Mouse (Mus musculus): Measurements from ENCODE around the gene 9430015G10Rik. TPM values are rescaled to one million over a fixed set of nuclear protein-coding genes. Genes with fewer than 3 reads are reported as not detected.
"Not testable (repeated sequence)": the region's sequence is repeated elsewhere in the genome, so short reads cannot be mapped to it uniquely, and the experiment has no call there.

The 9430015G10Rik gene
- polyA plus RNA-seq, 1 experiment, result 38.4 TPM

DNA sequence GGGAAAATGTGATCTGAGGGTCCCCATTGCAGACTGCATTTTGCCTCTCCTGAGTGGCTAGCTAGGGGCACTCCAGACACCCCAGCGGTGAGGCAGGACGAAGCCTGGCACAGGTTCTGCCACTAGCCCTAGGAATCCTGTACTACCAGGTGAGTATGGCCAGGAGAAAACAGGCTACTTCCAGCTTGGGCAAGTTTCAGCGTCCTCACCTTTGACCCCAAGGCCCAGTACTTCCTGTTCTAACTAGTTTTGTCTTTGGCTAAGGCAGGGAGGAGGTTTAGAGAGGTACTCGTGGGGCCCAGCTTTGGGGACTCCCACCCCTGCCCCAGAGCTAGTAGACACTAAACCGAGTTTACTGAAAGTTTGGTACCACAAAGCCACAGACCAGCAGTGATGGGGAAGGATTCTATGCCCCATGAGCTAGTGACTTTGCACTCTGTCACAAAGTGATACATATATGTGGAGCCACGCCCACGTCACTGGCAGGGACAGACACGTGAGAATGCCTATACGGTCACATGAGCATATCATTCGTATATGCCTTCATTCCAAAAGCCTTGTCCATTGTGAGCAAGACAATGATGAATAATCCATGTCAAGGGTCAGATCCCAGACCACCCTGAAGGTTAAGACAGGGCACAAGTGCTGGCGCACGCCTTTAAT lies 24.3 kb downstream of the 9430015G10Rik start:
- H3K36me3 ChIP-seq (ENCODE audit: control insufficient read depth, insufficient read depth, low read length), result no peaks in the 10 kb centered on the region
- TF ChIP-seq POLR2A (IDR thresholded peaks at IDR 0.05; ENCODE audit: low read depth, low read length), result no peak
- no peak for TF ChIP-seq CTCF (IDR thresholded peaks at IDR 0.05; ENCODE audit: extremely low read depth, insufficient read depth, insufficient read length, insufficient replicate concordance)
- no peak for DNase-seq (ENCODE audit: low read depth in 1 of 2, low spot score in 2 of 2)
- H3K27ac ChIP-seq (ENCODE audit: insufficient read depth, low read length), result no peak overlapping the region
- no peaks in the 10 kb centered on the region for H3K4me1 ChIP-seq (ENCODE audit: control insufficient read depth, insufficient read depth, insufficient read length)
- H3K4me3 ChIP-seq (ENCODE audit: extremely low read depth, insufficient read depth, insufficient read length), result no peak overlapping the region
- no peaks in the 10 kb centered on the region for H3K27me3 ChIP-seq (ENCODE audit: control insufficient read depth, insufficient read depth, low read length)
- WGBS, result 60% methylated on average over 12 of the region's 12 CpGs

DNA sequence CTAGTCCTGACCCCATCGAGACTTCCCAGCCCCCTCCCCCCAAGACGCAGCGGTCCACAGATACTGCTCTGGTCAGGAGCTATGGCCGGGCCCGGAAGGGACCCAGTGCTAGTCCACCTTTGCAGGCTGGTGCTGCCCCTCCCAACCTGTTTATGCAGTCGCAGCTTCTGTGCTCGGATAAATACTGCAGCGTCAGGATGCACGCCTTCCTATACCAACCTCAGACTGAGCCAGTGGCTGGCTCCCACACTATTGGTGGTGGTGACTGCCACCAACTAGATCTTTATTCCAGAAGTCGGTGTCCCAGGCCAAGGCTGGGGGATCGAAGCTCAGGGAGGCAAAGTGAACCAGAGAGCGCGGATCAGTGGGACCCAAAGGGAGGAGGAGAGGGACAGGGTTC lies 25.3 kb downstream of the 9430015G10Rik start:
- H3K27me3 ChIP-seq (ENCODE audit: control insufficient read depth, insufficient read depth, low read length), result no peaks in the 10 kb centered on the region
- 95% methylated on average over 13 of the region's 13 CpGs for WGBS
- H3K4me1 ChIP-seq (ENCODE audit: control insufficient read depth, insufficient read depth, insufficient read length), result no peaks in the 10 kb centered on the region
- TF ChIP-seq POLR2A (IDR thresholded peaks at IDR 0.05; ENCODE audit: low read depth, low read length) (no peak), CTCF (IDR thresholded peaks at IDR 0.05; ENCODE audit: extremely low read depth, insufficient read depth, insufficient read length, insufficient replicate concordance) (no peak)
- no peak overlapping the region for H3K27ac ChIP-seq (ENCODE audit: insufficient read depth, low read length)
- no peak for DNase-seq (ENCODE audit: low read depth in 1 of 2, low spot score in 2 of 2)
- no peaks in the 10 kb centered on the region for H3K36me3 ChIP-seq (ENCODE audit: control insufficient read depth, insufficient read depth, low read length)
- no peak overlapping the region for H3K4me3 ChIP-seq (ENCODE audit: extremely low read depth, insufficient read depth, insufficient read length)

DNA sequence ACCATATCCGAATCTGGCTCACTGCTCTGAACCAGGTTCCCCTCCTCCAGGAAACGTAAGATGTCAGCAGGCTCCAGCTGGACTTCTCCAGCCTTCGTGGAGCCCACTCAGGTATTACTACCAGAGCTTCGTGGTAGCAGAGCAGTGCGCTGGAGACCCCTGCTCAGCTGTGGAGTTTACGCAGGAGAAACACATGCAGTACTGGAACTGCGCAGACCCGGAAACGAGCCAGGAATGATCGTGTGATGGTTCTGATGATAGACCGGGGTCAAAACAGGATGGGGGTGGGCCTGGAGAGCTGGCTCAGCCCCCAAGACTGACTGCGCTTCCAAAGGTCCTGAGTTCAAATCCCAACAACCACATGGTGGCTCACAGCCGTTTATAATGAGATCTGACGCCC lies 26.0 kb downstream of the 9430015G10Rik start:
- Histone ChIP-seq H3K36me3 (ENCODE audit: control insufficient read depth, insufficient read depth, low read length) (no peaks in the 10 kb centered on the region), H3K4me1 (ENCODE audit: control insufficient read depth, insufficient read depth, insufficient read length) (no peaks in the 10 kb centered on the region), H3K27me3 (ENCODE audit: control insufficient read depth, insufficient read depth, low read length) (no peaks in the 10 kb centered on the region), H3K4me3 (ENCODE audit: extremely low read depth, insufficient read depth, insufficient read length) (no peak overlapping the region), H3K27ac (ENCODE audit: insufficient read depth, low read length) (no peak overlapping the region)
- no peak for DNase-seq (ENCODE audit: low read depth in 1 of 2, low spot score in 2 of 2)
- 93% methylated on average over 14 of the region's 14 CpGs for WGBS
- TF ChIP-seq POLR2A (IDR thresholded peaks at IDR 0.05; ENCODE audit: low read depth, low read length) (no peak), CTCF (IDR thresholded peaks at IDR 0.05; ENCODE audit: extremely low read depth, insufficient read depth, insufficient read length, insufficient replicate concordance) (no peak)

GRCm38 (mm10) chr4:156136285-156137100 lies 26.7 kb downstream of the 9430015G10Rik start:
- no peaks in the 10 kb centered on the region for H3K27me3 ChIP-seq (ENCODE audit: control insufficient read depth, insufficient read depth, low read length)
- H3K4me1 ChIP-seq (ENCODE audit: control insufficient read depth, insufficient read depth, insufficient read length), result no peaks in the 10 kb centered on the region
- no peak overlapping the region for H3K27ac ChIP-seq (ENCODE audit: insufficient read depth, low read length)
- H3K4me3 ChIP-seq (ENCODE audit: extremely low read depth, insufficient read depth, insufficient read length), result no peak overlapping the region
- TF ChIP-seq CTCF (IDR thresholded peaks at IDR 0.05; ENCODE audit: extremely low read depth, insufficient read depth, insufficient read length, insufficient replicate concordance), result no peak
- no peak for TF ChIP-seq POLR2A (IDR thresholded peaks at IDR 0.05; ENCODE audit: low read depth, low read length)
- no peaks in the 10 kb centered on the region for H3K36me3 ChIP-seq (ENCODE audit: control insufficient read depth, insufficient read depth, low read length)
- 92% methylated on average over 30 of the region's 30 CpGs for WGBS
- no peak for DNase-seq (ENCODE audit: low read depth in 1 of 2, low spot score in 2 of 2)

DNA sequence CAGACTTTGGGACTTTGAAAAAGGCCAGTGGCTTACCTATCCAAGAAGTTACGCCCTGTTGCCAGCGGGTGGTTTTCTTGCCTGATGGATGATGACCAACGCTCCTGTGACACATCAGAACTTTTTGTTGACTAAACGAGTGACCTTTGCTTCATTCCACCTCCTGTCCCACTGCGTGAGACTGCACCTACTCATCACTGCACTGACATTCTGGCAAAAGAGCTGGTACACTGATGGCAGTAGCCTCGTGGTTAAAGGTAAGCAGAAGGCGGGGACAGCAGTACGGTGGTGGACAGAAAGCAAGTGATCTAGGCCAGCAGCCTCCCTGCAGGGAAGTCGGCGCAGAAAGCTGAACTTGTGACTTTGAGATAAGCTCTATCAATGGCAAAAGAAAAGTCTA lies 41.1 kb downstream of the 9430015G10Rik start:
- H3K36me3 ChIP-seq (ENCODE audit: control insufficient read depth, insufficient read depth, low read length); H3K27ac ChIP-seq (ENCODE audit: insufficient read depth, low read length); H3K27me3 ChIP-seq (ENCODE audit: control insufficient read depth, insufficient read depth, low read length); H3K4me1 ChIP-seq (ENCODE audit: control insufficient read depth, insufficient read depth, insufficient read length); H3K4me3 ChIP-seq (ENCODE audit: extremely low read depth, insufficient read depth, insufficient read length); DNase-seq (ENCODE audit: low read depth in 1 of 2, low spot score in 2 of 2): not testable (repeated sequence)
- 84% methylated on average over 10 of the region's 10 CpGs for WGBS

- no peak for DNase-seq (ENCODE audit: low read depth in 1 of 2, low spot score in 2 of 2)
- Histone ChIP-seq H3K27ac (ENCODE audit: insufficient read depth, low read length) (no peak overlapping the region), H3K4me1 (ENCODE audit: control insufficient read depth, insufficient read depth, insufficient read length) (no peaks in the 10 kb centered on the region), H3K36me3 (ENCODE audit: control insufficient read depth, insufficient read depth, low read length) (no peaks in the 10 kb centered on the region), H3K4me3 (ENCODE audit: extremely low read depth, insufficient read depth, insufficient read length) (no peak overlapping the region), H3K27me3 (ENCODE audit: control insufficient read depth, insufficient read depth, low read length) (no peaks in the 10 kb centered on the region)
- no peak for TF ChIP-seq POLR2A (IDR thresholded peaks at IDR 0.05; ENCODE audit: low read depth, low read length)
- TF ChIP-seq CTCF (IDR thresholded peaks at IDR 0.05; ENCODE audit: extremely low read depth, insufficient read depth, insufficient read length, insufficient replicate concordance), result no peak
- 91% methylated on average over 3 of the region's 3 CpGs for WGBS
Observed at GRCm38 (mm10) chr4:156154771-156155170, 45.0 kb downstream of the 9430015G10Rik start.

- no peaks in the 10 kb centered on the region for H3K36me3 ChIP-seq (ENCODE audit: control insufficient read depth, insufficient read depth, low read length)
- no peak for DNase-seq (ENCODE audit: low read depth in 1 of 2, low spot score in 2 of 2)
- no peaks in the 10 kb centered on the region for H3K27me3 ChIP-seq (ENCODE audit: control insufficient read depth, insufficient read depth, low read length)
- TF ChIP-seq CTCF (IDR thresholded peaks at IDR 0.05; ENCODE audit: extremely low read depth, insufficient read depth, insufficient read length, insufficient replicate concordance), result no peak
- no peak for TF ChIP-seq POLR2A (IDR thresholded peaks at IDR 0.05; ENCODE audit: low read depth, low read length)
- no peak overlapping the region for H3K4me3 ChIP-seq (ENCODE audit: extremely low read depth, insufficient read depth, insufficient read length)
- no peaks in the 10 kb centered on the region for H3K4me1 ChIP-seq (ENCODE audit: control insufficient read depth, insufficient read depth, insufficient read length)
- 65% methylated on average over 9 of the region's 9 CpGs for WGBS
- H3K27ac ChIP-seq (ENCODE audit: insufficient read depth, low read length), result no peak overlapping the region
Observed at GRCm38 (mm10) chr4:156166477-156166876, 56.7 kb downstream of the 9430015G10Rik start.

Measured in spleen, adult 2 months (tissue).